Mouse (Mus musculus): ENCODE data around the gene Chaf1a. TPM values are rescaled to one million over a fixed set of nuclear protein-coding genes. Genes with fewer than 3 reads are reported as not detected.
"Not testable (repeated sequence)": the region's sequence is repeated elsewhere in the genome, so short reads cannot be mapped to it uniquely, and the experiment has no call there.

Chaf1a gene
- polyA plus RNA-seq, 2 experiments: 18.4 to 25.1 TPM

GRCm38 (mm10) chr17:56102927-56103326, 62.7 kb downstream of the Chaf1a start:
- no peaks in the 10 kb centered on the region for H3K4me1 ChIP-seq (ENCODE audit: control insufficient read depth, insufficient read depth, low read length)
- H3K27me3 ChIP-seq (ENCODE audit: control insufficient read depth, insufficient read depth, low read length): no peaks in the 10 kb centered on the region
- ATAC-seq (ENCODE audit: low FRiP score, low read depth) (no peak), DNase-seq (ENCODE audit: low spot score) (no peak)
- H3K9me3 ChIP-seq (ENCODE audit: control insufficient read depth, low read length): no peaks in the 10 kb centered on the region
- H3K4me3 ChIP-seq (replicated peaks; ENCODE audit: low read length): no peak overlapping the region
- H3K9ac ChIP-seq (ENCODE audit: low read depth, low read length, severe bottlenecking): no peak overlapping the region
- H3K36me3 ChIP-seq (ENCODE audit: control insufficient read depth, insufficient read depth, low read length): peaks cover 59% of the 10 kb centered on the region
- WGBS: 94% methylated on average over 9 of the region's 9 CpGs
- no peak for TF ChIP-seq POLR2A (IDR thresholded peaks at IDR 0.05; ENCODE audit: borderline replicate concordance, extremely low read depth, insufficient read depth, insufficient read length)
- H3K4me2 ChIP-seq (replicated peaks; ENCODE audit: low read depth, low read length, severe bottlenecking): no peak overlapping the region
- H3K27ac ChIP-seq (replicated peaks; ENCODE audit: low read depth, low read length): no peak overlapping the region

- H3K4me3 ChIP-seq (replicated peaks; ENCODE audit: low read length): no peak overlapping the region
- H3K27ac ChIP-seq (replicated peaks; ENCODE audit: low read depth, low read length): no peak overlapping the region
- peaks cover 51% of the 10 kb centered on the region for H3K36me3 ChIP-seq (ENCODE audit: control insufficient read depth, insufficient read depth, low read length)
- ATAC-seq (ENCODE audit: low FRiP score, low read depth) (no peak), DNase-seq (ENCODE audit: low spot score) (no peak)
- no peaks in the 10 kb centered on the region for H3K9me3 ChIP-seq (ENCODE audit: control insufficient read depth, low read length)
- TF ChIP-seq POLR2A (IDR thresholded peaks at IDR 0.05; ENCODE audit: borderline replicate concordance, extremely low read depth, insufficient read depth, insufficient read length): no peak
- no peaks in the 10 kb centered on the region for H3K27me3 ChIP-seq (ENCODE audit: control insufficient read depth, insufficient read depth, low read length)
- H3K9ac ChIP-seq (ENCODE audit: low read depth, low read length, severe bottlenecking): no peak overlapping the region
- no peaks in the 10 kb centered on the region for H3K4me1 ChIP-seq (ENCODE audit: control insufficient read depth, insufficient read depth, low read length)
- WGBS: 93% methylated on average over 8 of the region's 8 CpGs
- H3K4me2 ChIP-seq (replicated peaks; ENCODE audit: low read depth, low read length, severe bottlenecking): no peak overlapping the region
These were observed 63.4 kb downstream of the Chaf1a start for GRCm38 (mm10) chr17:56103465-56104285.

- ATAC-seq (ENCODE audit: low FRiP score, low read depth); H3K4me3 ChIP-seq (replicated peaks; ENCODE audit: low read length); H3K9me3 ChIP-seq (ENCODE audit: control insufficient read depth, low read length); H3K27ac ChIP-seq (replicated peaks; ENCODE audit: low read depth, low read length); H3K4me1 ChIP-seq (ENCODE audit: control insufficient read depth, insufficient read depth, low read length); H3K4me2 ChIP-seq (replicated peaks; ENCODE audit: low read depth, low read length, severe bottlenecking); DNase-seq (ENCODE audit: low spot score); H3K9ac ChIP-seq (ENCODE audit: low read depth, low read length, severe bottlenecking); H3K27me3 ChIP-seq (ENCODE audit: control insufficient read depth, insufficient read depth, low read length): not testable (repeated sequence)
- 100% methylated on average over 1 of the region's 5 CpGs for whole genome bisulfite sequencing
- peaks cover 42% of the 10 kb centered on the region for H3K36me3 ChIP-seq (ENCODE audit: control insufficient read depth, insufficient read depth, low read length)
These were observed 64.6 kb downstream of the Chaf1a start for GRCm38 (mm10) chr17:56104821-56105220.

- 100% methylated on average over 4 of the region's 4 CpGs for WGBS
- not testable (repeated sequence) for H3K4me3 ChIP-seq (replicated peaks; ENCODE audit: low read length); H3K27ac ChIP-seq (replicated peaks; ENCODE audit: low read depth, low read length); H3K4me1 ChIP-seq (ENCODE audit: control insufficient read depth, insufficient read depth, low read length); H3K9me3 ChIP-seq (ENCODE audit: control insufficient read depth, low read length); H3K27me3 ChIP-seq (ENCODE audit: control insufficient read depth, insufficient read depth, low read length); DNase-seq (ENCODE audit: low spot score); ATAC-seq (ENCODE audit: low FRiP score, low read depth); H3K4me2 ChIP-seq (replicated peaks; ENCODE audit: low read depth, low read length, severe bottlenecking); H3K9ac ChIP-seq (ENCODE audit: low read depth, low read length, severe bottlenecking)
- peaks cover 26% of the 10 kb centered on the region for H3K36me3 ChIP-seq (ENCODE audit: control insufficient read depth, insufficient read depth, low read length)
These were observed 66.2 kb downstream of the Chaf1a start for GRCm38 (mm10) chr17:56106436-56106835.

- WGBS: 71% methylated on average over 4 of the region's 4 CpGs
- no peak for DNase-seq (ENCODE audit: low spot score)
These were observed 66.7 kb downstream of the Chaf1a start for GRCm38 (mm10) chr17:56106981-56107380.

More at GRCm38 (mm10) chr17:56106981-56107380, 66.7 kb downstream of the Chaf1a start:
- Histone ChIP-seq H3K4me2 (replicated peaks; ENCODE audit: low read depth, low read length, severe bottlenecking) (no peak overlapping the region), H3K36me3 (ENCODE audit: control insufficient read depth, insufficient read depth, low read length) (peaks cover 22% of the 10 kb centered on the region), H3K27ac (replicated peaks; ENCODE audit: low read depth, low read length) (no peak overlapping the region), H3K4me1 (ENCODE audit: control insufficient read depth, insufficient read depth, low read length) (no peaks in the 10 kb centered on the region), H3K9ac (ENCODE audit: low read depth, low read length, severe bottlenecking) (no peak overlapping the region), H3K27me3 (ENCODE audit: control insufficient read depth, insufficient read depth, low read length) (no peaks in the 10 kb centered on the region), H3K9me3 (ENCODE audit: control insufficient read depth, low read length) (no peaks in the 10 kb centered on the region), H3K4me3 (replicated peaks; ENCODE audit: low read length) (no peak overlapping the region)
- ATAC-seq (ENCODE audit: low FRiP score, low read depth): no peak
- no peak for TF ChIP-seq POLR2A (IDR thresholded peaks at IDR 0.05; ENCODE audit: borderline replicate concordance, extremely low read depth, insufficient read depth, insufficient read length)
